Mouse (Mus musculus) bone marrow, adult 2 months (tissue): Measurements from ENCODE around the gene Cntnap2.
A peak's percentile ranks its signal among the peaks of the same experiment; 100 is the strongest.

ENCODE experiments used
- CTCF ChIP-seq: fragments of 200-500 bp; IDR thresholded peaks from 2 replicates; pipeline ENCODE4 v1.5.1; 2011; ENCODE audit warnings: low read length, control low read depth; ENCODE audit not compliant: control insufficient read depth, insufficient read depth
- POLR2A ChIP-seq: fragments of 200-500 bp; IDR thresholded peaks from 2 replicates; pipeline ENCODE4 v1.6.1; 2011; ENCODE audit warnings: low read depth, mild to moderate bottlenecking, control low read depth, low read length, borderline replicate concordance; ENCODE audit not compliant: control insufficient read depth

GRCm38 (mm10) chr6:46961022-46961686, 1902.0 kb downstream of the Cntnap2 start:
- TF ChIP-seq POLR2A = no peak
- TF ChIP-seq CTCF = peak; percentile 45
